Mouse (Mus musculus) forebrain, postnatal 0 days (tissue): ENCODE measurements at regions not wholly inside any gene's neighbourhood (a gene's known extent, or its start where the extent isn't known, plus 50 kb on each side); places are given as distances from the start of the nearest gene placed in this dataset.
"Not testable (repeated sequence)": the region's sequence is repeated elsewhere in the genome, so short reads cannot be mapped to it uniquely, and the experiment has no call there.

Experiments used
- ATAC-seq: fragments of 200-750 bp; cut with Nextera tagmentation; 2 replicates; pipeline ENCODE4 v1.8.0; 2017; ENCODE audit warnings: mild to moderate bottlenecking, moderate library complexity
- DNase-seq: peaks from one replicate; pipeline ENCODE4 v3.0.0-alpha.2; 2015
- H3K27ac ChIP-seq: fragments of 300-500 bp; sonication (generic); 2 replicates; pipeline ENCODE4 v1.5.1; 2014; ENCODE audit warnings: low read depth, mild to moderate bottlenecking, antibody characterized with exemption, low read length, moderate library complexity, mixed read lengths
- H3K27me3 ChIP-seq: fragments of 300-500 bp; sonication (generic); 2 replicates; pipeline ENCODE4 v1.6.1; 2014; ENCODE audit warnings: mild to moderate bottlenecking, low read length, mixed read lengths; ENCODE audit not compliant: insufficient read depth
- H3K36me3 ChIP-seq: fragments of 300-500 bp; sonication (generic); 2 replicates; pipeline ENCODE4 v1.6.1; 2014; ENCODE audit warnings: mild to moderate bottlenecking, moderate library complexity; ENCODE audit not compliant: insufficient read depth
- H3K4me1 ChIP-seq: fragments of 300-500 bp; sonication (generic); 2 replicates; pipeline ENCODE4 v1.6.1; 2014; ENCODE audit warnings: antibody characterized with exemption; ENCODE audit not compliant: insufficient read depth
- H3K4me2 ChIP-seq: fragments of 300-500 bp; sonication (generic); 2 replicates; pipeline ENCODE4 v1.6.1; 2014; ENCODE audit warnings: low read depth, mild to moderate bottlenecking, moderate library complexity
- H3K4me3 ChIP-seq: fragments of 300-500 bp; sonication (generic); 2 replicates; pipeline ENCODE4 v1.5.1; 2014; ENCODE audit warnings: low read depth, low read length, mixed read lengths
- H3K9ac ChIP-seq: fragments of 300-500 bp; sonication (generic); 2 replicates; pipeline ENCODE4 v1.6.1; 2014; ENCODE audit warnings: mild to moderate bottlenecking
- H3K9me3 ChIP-seq: fragments of 300-500 bp; sonication (generic); 2 replicates; pipeline ENCODE4 v1.6.1; 2016; ENCODE audit warnings: low read length
- CTCF ChIP-seq: sonication (generic); IDR thresholded peaks from 2 replicates; pipeline ENCODE4 v1.5.1; 2016; ENCODE audit warnings: antibody characterized with exemption, control low read depth, low read depth
- WGBS: fragments of 180-500 bp; shearing (Covaris S2); extraction: QIAGEN DNeasy Blood & Tissue Kit; methylation state at CpG from one replicate; pipeline ENCODE4 v1.1.7; 2014; 5-methylcytosine and 5-hydroxymethylcytosine counted together

GRCm38 (mm10) chr17:94866630-94867029 is 116.8 kb upstream of the Mettl4 start:
- H3K36me3 ChIP-seq, result no peaks in the 10 kb centered on the region
- H3K9me3 ChIP-seq, result no peaks in the 10 kb centered on the region
- H3K27ac ChIP-seq, result no peak overlapping the region
- no peaks in the 10 kb centered on the region for H3K4me1 ChIP-seq
- no peak overlapping the region for H3K4me3 ChIP-seq
- no peak overlapping the region for H3K9ac ChIP-seq
- no peak for TF ChIP-seq CTCF
- ATAC-seq, result no peak
- no peaks in the 10 kb centered on the region for H3K27me3 ChIP-seq
- DNase-seq, result no peak
- H3K4me2 ChIP-seq, result no peak overlapping the region
- WGBS, result 91% methylated on average over 1 of the region's 1 CpGs

- H3K27ac ChIP-seq, H3K4me1 ChIP-seq, H3K36me3 ChIP-seq, H3K9me3 ChIP-seq, H3K27me3 ChIP-seq: not testable (repeated sequence)
- WGBS, result 17% methylated on average over 21 of the region's 21 CpGs
- ATAC-seq (peak; percentile 98), DNase-seq (peak; percentile 64)
- H3K4me3 ChIP-seq, result peak overlapping the region; percentile 40
- peak overlapping the region; percentile 52 for H3K9ac ChIP-seq
- H3K4me2 ChIP-seq, result peak overlapping the region; percentile 61
These were observed 114.9 kb upstream of the Mettl4 start for GRCm38 (mm10) chr17:94864531-94865318.

GRCm38 (mm10) chr17:94854698-94855097 is 104.9 kb upstream of the Mettl4 start:
- DNase-seq, H3K9me3 ChIP-seq, H3K4me2 ChIP-seq, ATAC-seq, H3K36me3 ChIP-seq, H3K27ac ChIP-seq, H3K9ac ChIP-seq, H3K4me3 ChIP-seq, H3K4me1 ChIP-seq, H3K27me3 ChIP-seq: not testable (repeated sequence)
- WGBS, result 89% methylated on average over 4 of the region's 4 CpGs

GRCm38 (mm10) chr17:94834446-94835117 is 84.8 kb upstream of the Mettl4 start:
- 3% methylated on average over 20 of the region's 20 CpGs for WGBS
- H3K9me3 ChIP-seq, result 0 out of 2 replicates have a peak, but pooled peaks cover 6% of the 10 kb centered on the region
- no peaks in the 10 kb centered on the region for H3K27me3 ChIP-seq
- ATAC-seq (peak; percentile 99), DNase-seq (peak; percentile 88)
- H3K4me1 ChIP-seq, result peaks cover 3% of the 10 kb centered on the region; the same call in 1 of the 2 replicates
- H3K9ac ChIP-seq, result peak overlapping the region; percentile 70
- H3K36me3 ChIP-seq, result no peaks in the 10 kb centered on the region
- TF ChIP-seq CTCF, result no peak
- H3K27ac ChIP-seq, result peak overlapping the region; percentile 79
- peak overlapping the region; percentile 65 for H3K4me3 ChIP-seq
- peak overlapping the region; percentile 81 for H3K4me2 ChIP-seq

- ATAC-seq, H3K27me3 ChIP-seq: not testable (repeated sequence)
- peak overlapping the region; percentile 81 for H3K4me2 ChIP-seq
These were observed 84.2 kb upstream of the Mettl4 start for GRCm38 (mm10) chr17:94834067-94834445.

GRCm38 (mm10) chr17:94826415-94826814 is 76.6 kb upstream of the Mettl4 start:
- H3K9ac ChIP-seq, H3K27me3 ChIP-seq, H3K4me2 ChIP-seq, DNase-seq, H3K36me3 ChIP-seq, H3K27ac ChIP-seq, H3K4me1 ChIP-seq, H3K4me3 ChIP-seq, ATAC-seq: not testable (repeated sequence)
- peaks cover 27% of the 10 kb centered on the region; the same call in 1 of the 2 replicates for H3K9me3 ChIP-seq
- 89% methylated on average over 1 of the region's 1 CpGs for WGBS

More at GRCm38 (mm10) chr17:94834067-94834445, 84.2 kb upstream of the Mettl4 start:
- WGBS, result 7% methylated on average over 9 of the region's 9 CpGs
- Histone ChIP-seq H3K9ac (peak overlapping the region; percentile 70), H3K4me3 (peak overlapping the region; percentile 65), H3K27ac (peak overlapping the region; percentile 79)
- not testable (repeated sequence) for DNase-seq, H3K9me3 ChIP-seq, H3K4me1 ChIP-seq, H3K36me3 ChIP-seq

- no peaks in the 10 kb centered on the region for H3K27me3 ChIP-seq
- peaks cover 14% of the 10 kb centered on the region; the same call in 1 of the 2 replicates for H3K9me3 ChIP-seq
- no peak for ATAC-seq
- no peak overlapping the region for H3K4me3 ChIP-seq
- no peak for DNase-seq
- no peaks in the 10 kb centered on the region for H3K4me1 ChIP-seq
- H3K27ac ChIP-seq, result no peak overlapping the region
- no peak overlapping the region for H3K4me2 ChIP-seq
- no peak overlapping the region for H3K9ac ChIP-seq
- peaks cover 4% of the 10 kb centered on the region for H3K36me3 ChIP-seq
- no peak for TF ChIP-seq CTCF
These were observed 58.9 kb upstream of the Mettl4 start for GRCm38 (mm10) chr17:94808758-94809157.
